Mouse (Mus musculus) spleen, postnatal 36 days (tissue): ENCODE data around the gene Scfd2.

Experiments
- DNase-seq, 2 experiments: peaks; one replicate each; pipeline ENCODE4 v3.0.0; 2022; ENCODE audit warnings: low spot score in 2 of 2, mixed read lengths in 1 of 2

Gene Scfd2

DNA sequence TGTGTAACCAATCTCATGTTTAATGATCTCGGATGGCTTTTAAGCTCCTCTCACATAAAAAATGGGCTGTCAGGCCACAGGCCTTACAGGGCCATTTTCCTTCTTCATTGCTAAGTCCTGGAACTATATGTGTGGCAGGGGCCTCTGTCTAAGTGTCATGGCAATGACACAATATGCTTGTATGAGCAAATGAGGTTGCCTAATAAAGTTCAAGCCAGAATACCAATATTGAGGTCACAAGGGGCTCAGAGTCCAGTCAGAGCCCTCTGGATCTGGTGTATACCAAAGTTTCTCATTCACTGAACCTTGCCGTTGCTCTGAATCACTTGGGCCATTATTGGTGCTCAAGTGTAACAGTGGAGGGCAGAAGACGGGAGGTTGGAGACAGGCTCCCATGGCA lies 288.9 kb downstream of the Scfd2 start:
- DNase-seq = no peak

DNA sequence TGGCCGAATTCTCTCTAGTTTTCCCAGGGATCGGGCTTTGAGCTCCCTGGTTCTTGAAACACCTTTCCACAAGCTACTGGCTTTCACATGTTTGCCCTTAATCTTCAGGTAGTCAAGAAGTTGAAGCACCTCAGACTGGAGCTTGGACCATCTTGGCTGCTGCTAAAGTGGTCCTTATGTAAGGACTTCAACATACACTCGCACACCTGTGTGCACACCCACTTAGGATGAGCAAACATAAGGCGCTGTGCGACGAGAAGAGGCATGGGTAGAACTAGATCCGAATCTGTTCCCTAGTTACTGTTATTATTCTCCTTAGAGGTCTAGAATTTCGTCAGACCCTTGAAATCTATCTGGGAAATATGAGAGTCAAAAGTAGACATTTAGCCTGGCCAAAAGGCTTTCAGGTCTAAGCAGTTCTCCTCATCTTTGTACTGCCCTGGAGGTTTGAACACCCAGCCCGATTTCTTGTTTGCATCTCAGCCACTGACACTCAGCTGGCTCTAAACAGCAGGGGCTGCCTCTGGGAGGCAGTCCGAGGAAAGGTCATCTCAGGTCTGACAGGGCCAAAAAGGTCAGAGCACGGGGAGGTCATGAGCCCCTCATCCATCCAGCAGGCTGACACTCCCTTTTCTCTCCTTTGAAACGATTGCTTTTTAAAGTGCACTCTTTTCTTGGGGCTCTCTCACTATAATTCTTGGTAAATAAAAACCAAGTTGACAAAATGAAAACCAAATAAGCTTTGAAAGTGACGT lies 290.5 kb downstream of the Scfd2 start:
- no peak for DNase-seq

DNA sequence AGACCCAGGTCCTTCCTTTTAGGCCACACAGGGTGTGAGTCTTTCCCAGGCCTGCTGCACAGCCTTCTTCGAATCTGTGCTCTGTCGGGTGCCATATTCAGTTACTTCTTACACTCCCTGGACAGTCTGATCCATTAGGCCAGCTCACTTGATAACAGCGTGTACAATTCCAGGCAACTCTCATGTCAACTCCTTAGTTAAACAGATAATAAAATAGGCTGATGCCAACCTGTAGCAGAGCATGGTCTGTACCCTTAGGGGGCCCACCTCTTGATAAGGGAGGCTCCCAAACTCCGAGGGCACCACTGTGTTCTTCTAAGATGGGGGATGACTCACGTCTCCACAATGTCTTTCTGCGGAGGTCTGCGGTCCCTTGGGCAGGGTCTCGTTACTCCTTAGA lies 291.3 kb downstream of the Scfd2 start:
- DNase-seq = no peak

DNA sequence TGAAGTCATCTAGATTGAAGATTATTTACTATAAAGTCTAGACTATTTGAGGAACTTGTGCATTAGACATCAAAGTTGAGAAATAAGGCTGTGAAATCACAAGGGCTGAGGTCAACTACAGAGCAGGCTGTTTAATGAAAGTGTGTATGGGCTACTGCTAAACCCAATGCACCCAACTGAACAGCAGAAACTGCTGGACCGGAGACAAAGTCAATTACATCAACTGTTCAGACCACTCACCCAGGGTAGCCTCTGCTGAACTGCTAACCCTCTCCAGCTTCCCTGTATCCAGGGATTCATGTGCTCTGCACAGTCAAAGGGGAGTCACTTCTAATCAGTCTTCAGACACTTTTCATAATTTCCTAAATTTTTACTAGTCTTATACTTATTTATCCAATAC lies 292.2 kb downstream of the Scfd2 start:
- DNase-seq = no peak

DNA sequence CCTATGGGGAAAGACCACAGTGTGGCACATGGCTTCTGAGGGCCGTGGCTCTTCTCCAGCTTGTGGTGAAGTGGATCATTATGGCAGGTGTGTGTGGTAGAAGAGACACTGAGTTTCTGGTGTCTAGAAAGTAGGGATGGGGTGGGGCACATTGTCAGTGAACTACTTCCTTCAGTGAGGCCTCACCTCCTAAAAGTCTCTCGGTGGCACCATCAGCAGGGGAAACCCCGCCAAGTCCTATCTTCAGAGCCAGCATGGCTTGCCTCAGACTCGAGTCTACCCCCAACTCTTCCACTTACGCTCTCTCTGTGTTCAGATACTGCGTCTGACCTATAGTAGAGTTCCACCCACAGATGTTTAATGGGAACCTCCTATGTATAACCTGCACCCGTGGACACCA lies 297.8 kb downstream of the Scfd2 start:
- no peak for DNase-seq

DNA sequence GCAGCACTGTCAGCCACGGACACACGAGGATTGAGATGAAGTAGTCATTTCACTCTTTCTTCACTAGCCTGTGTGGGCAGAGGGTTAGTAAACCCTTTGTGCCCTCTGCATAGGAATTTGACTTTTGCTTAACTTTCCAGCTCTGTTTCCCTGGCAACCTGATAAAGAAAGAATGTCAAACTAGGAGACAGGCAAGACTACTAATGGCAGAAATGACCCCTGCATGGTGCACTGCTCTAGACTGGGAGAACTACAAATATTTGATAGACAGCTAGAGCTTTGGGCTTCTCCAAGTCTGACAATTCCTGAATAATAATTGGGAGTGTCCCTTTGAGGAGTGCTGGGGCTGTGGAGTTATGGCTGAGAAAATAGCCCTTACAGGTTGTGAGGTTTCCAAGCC lies 301.0 kb downstream of the Scfd2 start:
- no peak for DNase-seq

DNA sequence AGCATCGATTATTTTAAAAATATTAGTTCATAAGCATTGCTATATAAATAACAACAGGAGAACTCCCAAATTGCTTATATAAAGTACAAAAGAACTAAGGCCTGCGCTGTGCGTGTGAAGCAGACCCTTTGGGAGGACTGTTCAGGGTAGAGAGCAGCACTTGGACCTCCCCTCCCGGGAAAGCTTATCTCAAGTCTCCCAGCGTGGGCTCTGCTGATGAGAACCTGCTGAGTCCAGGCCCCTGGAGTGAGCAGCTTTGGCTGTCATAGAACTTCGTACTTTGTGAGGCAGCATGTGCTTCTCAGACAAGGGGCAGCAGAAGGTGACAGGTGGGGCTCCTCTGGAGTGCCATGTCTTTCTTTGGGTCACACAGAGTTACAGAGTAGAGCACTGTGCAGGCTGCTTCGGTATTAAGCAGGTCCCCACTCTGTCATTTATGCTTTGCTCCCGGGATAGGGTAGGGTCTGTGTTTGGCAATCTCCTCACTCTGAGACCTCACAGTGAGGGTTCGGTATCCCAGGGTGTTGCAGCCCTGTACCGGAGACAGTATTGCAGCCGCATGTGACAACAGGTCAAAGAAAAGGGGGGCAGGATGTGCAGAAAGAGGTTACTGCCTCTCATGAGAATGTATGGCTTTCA lies 301.7 kb downstream of the Scfd2 start:
- no peak for DNase-seq

DNA sequence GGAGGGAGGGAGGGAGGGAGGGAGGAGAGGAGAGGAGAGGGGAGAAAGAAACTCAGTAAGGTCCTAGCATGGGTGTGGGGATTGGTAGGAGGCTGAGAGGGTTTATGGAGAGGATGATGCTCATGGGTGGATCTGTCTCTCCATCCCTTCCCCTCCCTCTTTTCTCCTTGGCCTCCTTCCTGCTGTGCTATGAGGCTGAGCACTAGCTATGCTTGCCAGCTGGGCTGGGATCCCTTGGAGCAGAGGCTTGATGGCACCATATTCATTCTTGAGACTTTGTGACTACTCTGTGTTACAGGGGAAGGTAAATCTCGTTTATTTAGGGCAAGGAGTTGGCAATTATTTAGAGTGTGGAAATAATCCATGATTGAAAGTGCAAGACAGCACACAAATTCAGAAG lies 302.6 kb downstream of the Scfd2 start:
- DNase-seq = no peak

DNA sequence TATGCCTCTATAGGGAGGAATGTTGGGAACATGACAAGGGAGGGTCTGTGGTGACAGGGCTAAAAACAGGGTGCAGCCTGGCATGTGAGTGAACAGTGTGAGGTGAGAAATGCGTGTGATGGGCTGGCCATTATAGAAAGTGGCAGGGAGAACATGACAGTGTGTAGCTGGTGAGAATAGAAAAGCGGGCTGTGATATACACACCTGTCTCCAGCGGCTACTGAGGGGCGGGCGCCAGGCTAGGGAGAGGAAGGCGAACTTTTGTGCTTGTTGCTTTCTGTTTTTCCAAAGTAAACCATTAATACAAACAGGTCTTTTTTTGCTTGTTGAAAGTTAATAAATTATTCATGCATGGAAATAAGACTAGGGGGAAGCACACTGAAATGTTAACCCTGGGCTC lies 304.2 kb downstream of the Scfd2 start:
- no peak for DNase-seq

DNA sequence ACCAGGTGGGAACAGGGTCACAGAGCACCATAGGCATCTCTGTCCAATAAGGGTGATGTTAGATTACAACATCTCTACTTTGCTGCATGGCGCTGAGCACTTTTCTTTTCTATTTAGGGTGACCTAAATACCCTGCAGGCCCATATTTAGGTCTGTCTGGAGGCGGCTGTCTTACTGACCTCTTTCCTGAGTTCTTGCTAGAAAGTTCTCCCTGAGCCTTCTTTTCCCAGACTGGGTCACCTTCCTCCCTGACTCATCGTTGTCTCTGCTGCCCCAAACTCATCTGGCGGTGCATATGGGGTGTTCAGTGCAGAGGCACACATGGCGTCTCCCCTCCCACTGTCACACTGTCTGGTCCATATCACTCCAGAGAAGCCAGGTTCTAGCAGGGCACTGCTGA lies 305.4 kb downstream of the Scfd2 start:
- DNase-seq = no peak

DNA sequence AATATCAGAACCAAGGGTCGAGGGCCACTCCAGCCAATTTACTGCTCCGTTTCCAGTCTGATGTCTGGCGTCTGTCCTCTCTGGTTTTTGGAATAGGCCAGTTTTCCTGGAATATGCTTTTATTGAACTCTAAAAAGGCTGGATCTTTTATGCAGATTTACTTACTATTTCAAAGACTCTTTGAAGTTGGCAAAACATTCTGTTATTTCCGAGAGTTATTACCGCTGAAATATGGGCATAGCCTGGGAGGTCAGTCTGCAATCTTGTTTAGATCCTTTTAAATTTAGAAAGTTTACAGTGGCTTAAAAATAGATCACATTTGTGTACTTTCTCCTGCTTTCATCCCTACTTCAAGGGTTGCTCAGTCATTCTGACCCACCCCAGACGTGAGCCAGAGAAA lies 307.1 kb downstream of the Scfd2 start:
- no peak for DNase-seq

DNA sequence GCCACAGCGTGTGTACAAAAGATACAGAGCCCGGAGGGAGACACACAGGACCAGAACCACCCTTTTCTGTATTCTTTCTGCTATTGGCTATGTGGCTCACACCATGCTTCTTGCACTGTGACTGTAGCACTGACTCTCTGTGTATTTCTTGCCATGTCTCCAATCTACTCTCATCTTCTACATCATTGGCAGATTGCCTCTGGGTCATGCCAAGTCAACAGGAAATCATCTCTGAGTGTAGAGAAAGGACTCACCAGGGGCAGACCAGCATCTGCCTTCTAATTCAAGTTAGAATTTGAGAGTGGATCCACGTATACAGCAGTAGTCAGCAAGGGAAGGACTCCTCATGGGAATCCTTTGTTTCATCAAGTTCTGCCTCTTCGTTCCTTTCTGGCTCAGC lies 308.9 kb downstream of the Scfd2 start:
- DNase-seq = no peak

DNA sequence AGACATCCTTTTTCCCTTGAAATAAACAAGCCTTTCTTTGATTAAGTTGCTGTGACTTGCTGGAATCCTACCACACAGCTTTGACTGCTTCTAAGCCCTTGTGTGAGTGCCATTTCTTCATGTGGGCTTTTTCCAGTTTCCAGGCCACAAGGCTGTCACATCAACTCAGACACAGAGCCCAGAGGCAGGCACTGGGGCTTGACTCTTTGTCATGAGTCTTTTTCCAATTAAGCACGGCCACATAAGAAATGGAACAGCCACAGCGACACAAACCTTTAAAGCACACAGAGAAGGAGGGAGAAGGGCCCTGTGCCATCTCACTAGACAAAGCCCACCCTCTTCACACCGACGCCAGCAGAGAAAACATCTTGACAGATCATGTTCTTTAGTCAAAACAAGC lies 313.0 kb downstream of the Scfd2 start:
- DNase-seq = no peak

DNA sequence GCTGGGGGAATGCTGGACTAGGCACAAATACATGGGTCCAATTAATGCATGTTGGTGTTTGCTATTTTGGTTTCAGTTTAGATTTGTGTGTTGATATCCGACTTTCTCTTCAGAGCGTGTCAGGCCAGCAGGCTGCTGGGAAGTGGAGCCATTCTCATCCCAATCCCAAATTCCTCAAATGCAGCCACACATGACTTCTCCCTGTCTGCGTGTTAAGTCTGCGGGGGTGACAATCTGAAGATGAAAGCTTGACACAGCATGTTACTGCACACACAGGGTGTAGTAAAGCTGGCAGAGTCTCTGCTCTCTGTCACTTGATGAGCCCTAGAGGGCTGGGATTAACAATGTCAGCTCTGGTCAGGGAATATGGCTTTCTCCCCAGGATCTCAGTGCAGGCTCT lies 316.4 kb downstream of the Scfd2 start:
- no peak for DNase-seq

DNA sequence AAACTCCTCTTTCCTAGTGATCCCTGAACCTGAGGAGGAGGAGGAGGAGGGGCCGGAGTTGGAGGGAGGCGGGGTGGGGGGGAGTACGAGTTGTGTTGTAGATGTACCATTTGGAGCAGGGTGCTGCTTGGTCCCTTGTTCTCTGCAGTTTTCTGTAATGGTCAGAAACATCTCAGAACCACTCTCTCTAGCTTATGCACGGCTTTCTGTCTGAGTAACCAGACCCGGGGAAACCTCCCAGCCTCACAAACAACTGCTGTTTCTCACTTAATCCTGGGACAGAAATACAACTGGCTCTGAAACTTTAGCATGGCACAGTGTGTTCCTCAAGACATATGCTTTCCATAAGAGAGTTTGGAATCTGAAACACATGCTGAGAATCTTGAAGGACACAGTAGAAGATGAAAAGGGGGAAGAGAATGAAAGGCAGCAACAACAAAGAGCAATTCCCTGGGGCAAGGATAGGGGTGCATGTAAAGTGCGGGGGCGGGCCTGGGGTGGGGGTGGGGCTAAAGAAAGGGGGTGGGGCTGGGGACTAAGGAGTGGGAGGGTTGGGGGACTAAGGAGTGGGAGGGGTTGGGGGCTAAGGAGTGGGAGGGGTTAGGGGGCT lies 317.0 kb downstream of the Scfd2 start:
- DNase-seq = no peak

DNA sequence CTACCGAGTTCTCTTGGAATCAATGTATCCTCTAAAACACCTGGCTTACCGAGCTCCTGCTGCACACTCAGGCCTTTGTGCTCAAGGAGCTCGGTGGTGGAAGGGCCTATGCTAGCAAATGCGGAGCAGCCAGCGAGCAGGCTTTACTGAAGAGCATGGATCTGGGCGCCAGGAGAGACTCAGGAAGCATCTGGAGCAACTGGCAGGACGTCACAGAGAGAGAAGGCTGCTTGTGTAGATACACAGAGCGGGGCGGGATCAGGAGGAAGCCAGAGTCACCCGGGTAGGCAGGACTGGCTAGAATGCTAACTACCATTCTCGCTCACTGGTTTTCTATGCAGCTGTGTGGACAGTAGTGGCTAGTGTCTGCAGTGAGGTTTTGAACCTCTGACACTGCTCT lies 320.2 kb downstream of the Scfd2 start:
- DNase-seq = no peak

DNA sequence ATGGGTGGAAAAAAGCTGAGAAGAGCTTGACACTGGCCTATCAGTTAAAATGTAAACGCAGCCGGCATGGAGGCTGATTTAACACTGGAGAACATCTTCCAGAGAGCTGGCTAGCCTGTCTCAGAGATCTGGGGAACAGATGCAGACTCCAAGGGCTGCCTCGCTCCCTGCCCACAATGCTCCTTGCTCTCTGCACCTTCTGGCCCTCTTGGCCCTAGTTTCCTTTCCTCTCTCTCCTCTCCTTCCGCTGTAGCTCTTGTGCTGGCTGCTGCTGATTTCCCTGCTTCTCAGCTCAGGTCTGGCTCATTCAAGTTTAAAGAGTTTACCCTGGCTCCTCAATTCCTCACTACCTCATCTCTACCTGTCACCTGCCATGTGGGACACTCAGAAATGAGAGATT lies 321.9 kb downstream of the Scfd2 start:
- no peak for DNase-seq

DNA sequence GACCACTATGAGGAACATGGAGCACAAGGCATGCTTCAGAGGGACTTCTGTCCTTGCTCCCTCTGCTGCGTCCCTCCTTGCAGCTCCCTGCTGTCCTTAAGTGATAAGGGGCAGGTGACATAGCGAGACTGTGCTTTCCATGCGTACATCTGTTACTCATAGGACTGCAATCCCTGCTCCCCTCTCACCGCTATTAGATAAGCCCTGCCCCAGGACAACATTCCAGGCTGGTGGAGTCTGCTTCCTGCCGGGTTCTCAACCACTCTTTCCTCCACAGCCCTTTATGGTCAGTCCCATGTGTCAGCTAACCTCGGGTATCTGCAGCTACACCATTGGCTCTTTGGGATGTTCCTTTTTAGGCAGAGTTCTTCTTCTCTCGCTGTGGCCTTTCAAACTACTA lies 323.1 kb downstream of the Scfd2 start:
- DNase-seq = no peak

DNA sequence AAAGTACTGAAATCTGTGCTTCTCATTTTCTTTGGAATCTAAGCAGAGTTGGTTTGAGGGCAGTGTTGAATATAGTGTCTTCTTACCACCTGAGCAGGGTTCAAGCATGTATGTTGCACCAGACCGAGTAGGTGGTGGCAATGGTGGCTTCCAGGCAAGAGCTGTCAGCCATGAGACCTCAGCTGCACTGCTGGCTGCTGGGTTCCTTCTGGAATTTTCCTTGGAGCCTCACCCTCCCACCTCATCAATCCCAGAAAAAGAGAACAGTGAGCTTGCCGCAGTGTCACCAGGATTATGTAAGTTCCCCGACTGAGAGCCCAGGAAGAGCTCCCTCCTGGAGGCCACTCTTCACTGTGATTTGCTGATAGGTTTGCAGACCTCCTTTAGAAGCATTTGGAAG lies 324.4 kb downstream of the Scfd2 start:
- no peak for DNase-seq

DNA sequence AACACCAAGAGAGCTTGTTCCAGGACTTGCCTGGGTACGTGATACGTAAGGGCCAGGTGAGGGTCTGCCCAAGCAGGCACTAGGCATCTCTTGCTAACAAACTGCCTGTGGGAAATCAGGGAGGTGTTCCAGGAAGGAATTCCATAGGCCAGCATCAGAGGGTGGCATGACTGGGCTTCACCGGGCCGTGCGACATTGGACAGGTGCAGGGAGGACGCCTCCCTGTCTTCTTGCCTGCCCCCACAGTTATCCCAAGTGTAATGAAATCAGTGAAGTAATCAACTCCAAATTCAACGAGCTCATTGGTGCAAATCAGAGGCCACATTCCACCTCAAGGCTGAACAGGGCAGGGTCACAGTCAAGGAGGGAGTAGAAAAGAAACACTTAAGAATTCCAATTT lies 324.9 kb downstream of the Scfd2 start:
- DNase-seq = no peak

DNA sequence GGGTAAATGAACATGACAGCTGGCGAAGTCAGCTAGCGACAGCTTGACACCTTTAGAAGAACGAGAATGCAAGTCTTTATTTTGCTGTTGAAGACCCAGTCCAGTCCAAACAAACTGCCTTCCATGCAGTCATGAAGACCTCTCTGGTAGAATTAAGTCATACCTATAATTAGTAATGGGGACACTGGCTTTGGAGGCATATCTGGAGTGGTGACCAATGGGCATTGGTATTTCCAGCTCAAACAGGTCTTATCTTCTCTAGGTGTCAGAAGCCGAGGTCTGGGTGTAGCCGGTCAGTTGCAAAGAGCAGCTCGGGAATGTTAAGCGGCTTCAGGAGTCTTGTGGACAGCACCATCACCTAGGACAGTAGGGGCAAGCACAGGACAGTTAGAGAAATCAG lies 325.5 kb downstream of the Scfd2 start:
- DNase-seq = no peak

DNA sequence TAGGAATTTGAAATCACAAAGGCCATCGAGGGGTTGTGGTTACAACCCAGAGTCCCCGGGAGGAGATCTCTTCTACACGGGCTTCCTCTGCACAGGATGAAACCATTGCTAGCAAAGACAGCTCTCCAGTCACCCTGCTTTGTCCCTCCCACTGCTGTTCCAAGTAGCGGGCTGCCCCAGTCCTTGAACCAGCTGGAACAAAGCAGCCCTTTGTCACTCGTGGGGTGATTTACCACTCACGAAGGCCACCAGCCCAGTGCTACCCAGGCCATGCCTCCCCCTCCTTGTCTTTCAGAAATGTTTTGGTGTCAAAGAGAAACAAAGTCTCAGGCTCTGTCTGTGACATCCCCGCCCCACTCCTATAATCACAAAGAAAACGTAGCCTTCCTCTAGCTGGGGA lies 326.1 kb downstream of the Scfd2 start:
- DNase-seq = no peak

DNA sequence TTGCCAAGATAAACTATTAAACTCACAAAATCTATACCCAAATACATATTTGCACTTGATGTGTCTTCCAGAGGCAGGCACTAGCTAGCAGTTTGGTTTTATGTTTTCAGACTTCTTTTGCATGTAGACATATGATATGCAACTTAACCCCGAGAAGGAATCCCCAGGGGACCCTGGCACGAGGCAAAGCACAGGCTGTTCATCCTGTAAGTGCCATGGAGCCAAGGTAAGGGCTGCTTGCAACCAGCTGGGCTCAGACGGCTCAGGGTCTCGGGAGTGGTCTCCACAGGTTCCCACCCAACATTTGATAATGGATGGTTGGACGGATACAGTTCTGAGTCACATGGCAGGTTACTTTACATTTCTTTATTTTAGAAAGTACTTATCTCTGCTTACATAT lies 327.1 kb downstream of the Scfd2 start:
- DNase-seq = no peak
